Mouse (Mus musculus): Measurements from ENCODE around the gene Gm4450. TPM values are rescaled to one million over a fixed set of nuclear protein-coding genes. Genes with fewer than 3 reads are reported as not detected.
"Not testable (repeated sequence)": the region's sequence is repeated elsewhere in the genome, so short reads cannot be mapped to it uniquely, and the experiment has no call there.

Gm4450 gene
- polyA plus RNA-seq, 1 experiment from 2014 or later: not detected

DNA sequence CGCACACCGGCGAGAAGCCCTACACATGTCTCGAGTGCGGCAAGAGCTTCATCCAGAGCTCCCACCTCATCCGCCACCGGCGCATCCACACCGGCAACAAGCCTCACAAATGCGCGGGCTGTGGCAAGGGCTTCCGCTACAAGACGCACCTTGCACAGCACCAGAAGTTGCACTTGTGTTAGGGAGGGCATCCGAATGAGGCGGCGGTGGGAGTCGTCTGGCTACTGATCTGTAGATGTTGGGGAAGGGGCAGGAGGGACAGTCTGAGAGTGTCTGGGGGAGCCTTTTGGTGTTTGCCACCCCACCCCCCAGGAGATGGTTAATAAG, 28.5 kb downstream of the Gm4450 start:
- Histone ChIP-seq H3K36me3 (ENCODE audit: inconsistent target) (no peaks in the 10 kb centered on the region), H3K79me2 (ENCODE audit: inconsistent target) (no peaks in the 10 kb centered on the region), H3K4me3 (ENCODE audit: inconsistent target) (no peak overlapping the region), H3K27ac (no peak overlapping the region)
- WGBS (ENCODE audit: missing documents): 3% methylated on average over 17 of the region's 17 CpGs

DNA sequence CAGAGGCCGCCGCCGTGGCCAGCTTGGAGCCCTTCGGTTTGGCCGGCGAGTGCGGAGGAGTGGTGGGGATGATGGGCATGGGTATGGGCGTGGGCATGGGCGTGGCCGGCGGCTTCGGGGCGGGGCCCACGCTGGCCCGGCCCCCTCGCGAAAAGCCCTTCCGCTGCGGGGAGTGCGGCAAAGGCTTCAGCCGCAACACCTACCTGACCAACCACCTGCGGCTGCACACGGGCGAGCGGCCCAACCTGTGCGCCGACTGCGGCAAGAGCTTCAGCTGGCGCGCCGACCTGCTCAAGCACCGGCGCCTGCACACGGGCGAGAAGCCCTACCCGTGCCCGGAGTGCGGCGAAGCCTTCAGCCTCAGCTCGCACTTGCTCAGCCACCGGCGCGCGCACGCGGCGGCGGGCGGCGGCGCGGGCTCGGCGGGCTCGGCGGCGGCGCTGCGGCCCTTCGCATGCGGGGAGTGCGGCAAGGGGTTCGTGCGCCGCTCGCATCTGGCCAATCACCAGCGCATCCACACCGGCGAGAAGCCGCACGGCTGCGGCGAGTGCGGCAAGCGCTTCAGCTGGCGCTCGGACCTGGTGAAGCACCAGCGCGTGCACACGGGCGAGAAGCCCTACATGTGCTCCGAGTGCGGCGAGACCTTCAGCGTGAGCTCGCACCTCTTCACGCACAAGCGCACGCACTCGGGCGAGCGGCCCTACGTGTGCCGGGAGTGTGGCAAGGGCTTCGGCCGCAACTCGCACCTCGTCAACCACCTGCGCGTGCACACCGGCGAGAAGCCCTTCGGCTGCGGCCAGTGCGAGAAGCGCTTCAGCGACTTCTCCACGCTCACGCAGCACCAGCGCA, 29.1 kb downstream of the Gm4450 start:
- under 1% methylated on average over 89 of the region's 110 CpGs for WGBS (ENCODE audit: missing documents)
- Histone ChIP-seq H3K27ac (no peak overlapping the region), H3K79me2 (ENCODE audit: inconsistent target) (no peaks in the 10 kb centered on the region), H3K4me3 (ENCODE audit: inconsistent target) (no peak overlapping the region), H3K36me3 (ENCODE audit: inconsistent target) (no peaks in the 10 kb centered on the region)

DNA sequence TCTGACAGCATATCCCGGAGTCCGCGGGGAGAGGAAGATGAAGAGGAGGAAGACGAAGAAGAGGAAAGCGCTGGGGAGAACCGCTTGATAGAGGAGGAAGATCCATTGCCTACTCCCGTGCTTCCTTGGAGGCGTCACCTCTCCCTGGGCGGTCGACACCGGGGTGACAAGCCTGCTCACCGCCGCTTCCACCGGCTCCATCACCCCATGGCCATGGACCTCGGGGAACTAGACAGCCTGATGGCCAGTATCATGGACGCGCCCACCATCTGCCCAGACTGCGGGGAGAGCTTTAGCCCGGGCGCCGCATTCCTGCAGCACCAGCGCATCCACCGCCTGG, 29.7 kb downstream of the Gm4450 start:
- Histone ChIP-seq H3K36me3 (ENCODE audit: inconsistent target) (no peaks in the 10 kb centered on the region), H3K4me3 (ENCODE audit: inconsistent target) (no peak overlapping the region), H3K79me2 (ENCODE audit: inconsistent target) (no peaks in the 10 kb centered on the region), H3K27ac (no peak overlapping the region)
- under 1% methylated on average over 21 of the region's 23 CpGs for WGBS (ENCODE audit: missing documents)

DNA sequence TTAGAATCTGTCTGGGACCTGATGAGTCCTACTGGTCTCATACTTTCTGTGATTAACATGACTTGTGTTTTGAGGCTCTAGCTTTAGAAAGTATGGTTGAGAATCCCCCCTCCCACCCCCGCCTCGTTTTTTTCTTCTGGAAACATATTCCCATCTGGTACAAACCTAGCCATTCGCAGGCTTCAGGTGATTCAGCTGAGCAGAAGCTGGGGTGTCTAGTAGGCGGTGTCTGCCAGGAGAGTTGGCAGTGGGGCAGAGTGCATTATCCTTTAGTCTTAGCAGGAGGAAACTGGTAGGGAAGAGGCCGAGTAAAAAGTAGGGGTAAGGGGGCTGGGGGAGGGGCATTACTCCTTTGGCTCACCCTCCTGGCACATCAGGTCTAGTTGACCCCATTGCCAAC, 30.2 kb downstream of the Gm4450 start:
- H3K4me3 ChIP-seq (ENCODE audit: inconsistent target): no peak overlapping the region
- H3K36me3 ChIP-seq (ENCODE audit: inconsistent target): no peaks in the 10 kb centered on the region
- no peaks in the 10 kb centered on the region for H3K79me2 ChIP-seq (ENCODE audit: inconsistent target)
- no peak overlapping the region for H3K27ac ChIP-seq
- WGBS (ENCODE audit: missing documents): 62% methylated on average over 5 of the region's 5 CpGs

DNA sequence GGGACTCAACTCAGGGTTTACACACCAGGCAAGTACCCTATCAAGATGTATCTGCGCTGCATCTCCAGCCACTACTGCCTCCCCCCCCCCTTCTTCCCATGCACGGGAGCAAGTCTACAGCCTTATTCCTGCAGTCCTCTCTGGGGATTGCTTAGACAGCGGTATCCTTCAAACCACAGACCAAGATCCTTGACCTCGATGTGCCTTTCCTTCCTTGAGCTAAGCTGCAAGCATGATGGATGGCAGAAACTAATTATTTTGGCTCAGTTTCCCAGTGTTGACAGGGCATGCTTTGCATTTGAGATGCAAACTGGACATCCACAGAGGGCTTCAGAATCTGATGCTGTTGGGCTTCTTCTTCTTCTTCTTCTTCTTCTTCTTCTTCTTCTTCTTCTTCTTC, 34.0 kb downstream of the Gm4450 start:
- Histone ChIP-seq H3K27ac (no peak overlapping the region), H3K36me3 (ENCODE audit: inconsistent target) (no peaks in the 10 kb centered on the region), H3K4me3 (ENCODE audit: inconsistent target) (no peak overlapping the region), H3K79me2 (ENCODE audit: inconsistent target) (no peaks in the 10 kb centered on the region)
- 59% methylated on average over 4 of the region's 4 CpGs for WGBS (ENCODE audit: missing documents)

DNA sequence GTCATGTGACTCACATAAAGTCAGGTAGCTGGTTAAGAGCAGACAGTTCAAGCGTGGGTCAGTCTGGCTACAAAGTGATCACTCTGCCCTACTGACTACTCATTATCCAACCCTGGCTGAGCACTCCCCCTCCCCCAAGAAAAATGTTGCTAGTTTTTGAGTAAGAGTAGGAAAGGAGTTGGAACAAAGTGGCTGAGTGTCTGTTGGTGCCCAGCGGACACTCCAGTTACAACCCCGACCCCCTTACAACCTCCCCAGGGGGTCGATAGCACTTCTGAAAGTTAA, 37.2 kb downstream of the Gm4450 start:
- no peak overlapping the region for H3K27ac ChIP-seq
- WGBS (ENCODE audit: missing documents): 94% methylated on average over 4 of the region's 4 CpGs
- no peaks in the 10 kb centered on the region for H3K36me3 ChIP-seq (ENCODE audit: inconsistent target)
- H3K79me2 ChIP-seq (ENCODE audit: inconsistent target): no peaks in the 10 kb centered on the region
- H3K4me3 ChIP-seq (ENCODE audit: inconsistent target): no peak overlapping the region

DNA sequence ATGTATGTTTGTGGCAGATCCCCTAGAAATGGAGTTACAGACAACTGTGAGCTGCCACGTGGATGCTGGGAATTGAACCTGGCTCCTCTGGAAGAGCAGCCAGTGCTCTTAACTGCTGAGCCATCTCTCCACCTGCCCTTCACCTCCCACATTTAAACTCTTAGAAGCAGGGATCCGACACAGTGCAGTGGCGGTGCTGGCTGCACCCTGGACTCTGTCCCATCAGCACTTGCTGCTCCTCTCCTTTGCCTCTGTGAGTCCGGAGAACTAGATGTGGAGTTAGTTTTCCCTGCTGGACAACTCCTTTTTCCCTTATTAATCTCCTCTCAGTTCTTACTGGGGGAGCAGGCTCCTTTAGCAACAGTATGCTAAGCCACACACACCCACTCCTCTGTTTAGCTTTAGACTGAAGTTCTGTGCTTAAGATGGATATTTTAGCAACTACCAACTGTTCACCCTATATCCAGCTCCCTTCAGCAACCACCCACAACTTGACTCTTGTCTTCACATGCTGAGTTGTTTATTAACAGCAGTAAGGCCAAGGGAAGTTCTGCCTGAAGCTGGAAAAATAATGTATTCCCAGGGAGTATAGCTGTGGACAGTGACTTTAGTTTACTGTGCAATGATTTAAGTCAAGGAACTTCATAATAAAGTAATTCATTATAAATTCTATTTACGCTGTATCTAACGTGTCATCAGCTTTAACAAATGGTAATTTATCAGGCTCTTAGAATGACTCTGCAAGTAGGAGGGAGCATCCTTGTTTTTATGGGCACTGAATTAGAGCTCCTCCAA, 37.7 kb downstream of the Gm4450 start:
- H3K27ac ChIP-seq: no peak overlapping the region
- no peaks in the 10 kb centered on the region for H3K36me3 ChIP-seq (ENCODE audit: inconsistent target)
- H3K4me3 ChIP-seq (ENCODE audit: inconsistent target): no peak overlapping the region
- no peaks in the 10 kb centered on the region for H3K79me2 ChIP-seq (ENCODE audit: inconsistent target)
- 88% methylated on average over 6 of the region's 6 CpGs for WGBS (ENCODE audit: missing documents)

DNA sequence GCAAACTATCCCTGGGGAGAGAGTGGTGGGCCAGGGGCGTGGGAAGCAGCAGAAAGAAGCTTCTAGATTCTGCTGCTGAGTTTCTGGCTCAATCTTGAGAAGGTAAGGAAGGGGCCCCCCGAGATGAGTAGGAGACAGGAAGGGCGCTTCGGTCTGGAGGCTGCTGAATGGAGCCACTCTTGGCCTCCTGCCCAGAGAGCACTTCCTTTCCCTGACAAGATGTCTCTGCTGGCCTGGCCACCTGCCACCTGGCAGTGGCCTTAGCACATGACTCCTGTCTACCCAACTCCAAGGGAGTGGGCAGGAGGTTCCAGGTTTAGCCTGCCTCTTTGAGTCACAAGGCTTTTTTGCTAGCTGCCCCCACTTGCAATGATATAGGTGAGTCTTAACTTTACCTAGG, 39.6 kb downstream of the Gm4450 start:
- H3K4me3 ChIP-seq (ENCODE audit: inconsistent target): no peak overlapping the region
- 16% methylated on average over 4 of the region's 4 CpGs for WGBS (ENCODE audit: missing documents)
- no peaks in the 10 kb centered on the region for H3K36me3 ChIP-seq (ENCODE audit: inconsistent target)
- H3K79me2 ChIP-seq (ENCODE audit: inconsistent target): no peaks in the 10 kb centered on the region
- H3K27ac ChIP-seq: no peak overlapping the region

DNA sequence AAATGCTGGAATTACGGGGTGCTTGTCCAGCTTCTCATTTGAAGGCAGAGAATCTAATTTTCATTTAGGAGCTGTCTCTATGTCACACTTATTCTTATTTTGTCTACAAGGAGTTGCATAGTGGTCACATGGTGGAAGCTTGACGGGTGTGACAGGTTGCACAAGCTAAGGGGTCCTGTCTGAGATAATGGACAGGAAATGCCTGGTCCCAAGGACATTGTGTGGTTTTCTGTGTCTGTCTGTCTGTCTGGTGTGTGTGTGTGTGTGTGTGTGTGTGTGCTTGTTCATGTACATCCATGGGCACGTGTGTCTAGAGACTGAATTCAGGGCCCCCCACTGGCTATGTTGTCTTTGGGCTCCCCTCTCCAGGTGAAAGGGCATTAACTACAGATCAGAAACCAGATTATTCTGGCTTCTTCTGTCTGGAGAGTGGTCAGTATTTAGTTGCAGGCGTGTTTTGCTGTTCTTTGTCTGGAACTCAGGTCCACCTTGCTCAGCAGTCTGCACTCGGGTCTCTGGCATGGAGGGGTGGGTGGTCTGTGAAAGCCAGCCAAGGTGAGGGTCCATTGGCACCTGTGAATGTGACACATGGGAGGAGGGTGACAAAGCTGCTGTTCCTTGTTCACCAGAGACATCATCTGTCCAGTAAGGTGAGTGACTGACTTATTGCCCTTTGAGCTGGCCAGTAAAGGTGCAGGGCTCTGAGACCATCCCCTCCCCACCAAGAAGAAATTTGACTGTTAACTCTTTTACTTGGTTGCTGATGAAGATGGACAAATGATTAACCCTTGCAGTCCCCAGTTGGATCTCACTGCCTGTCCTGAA, 40.3 kb downstream of the Gm4450 start:
- H3K27ac ChIP-seq: no peak overlapping the region
- no peaks in the 10 kb centered on the region for H3K36me3 ChIP-seq (ENCODE audit: inconsistent target)
- WGBS (ENCODE audit: missing documents): 59% methylated on average over 4 of the region's 5 CpGs
- H3K4me3 ChIP-seq (ENCODE audit: inconsistent target): no peak overlapping the region
- H3K79me2 ChIP-seq (ENCODE audit: inconsistent target): no peaks in the 10 kb centered on the region

DNA sequence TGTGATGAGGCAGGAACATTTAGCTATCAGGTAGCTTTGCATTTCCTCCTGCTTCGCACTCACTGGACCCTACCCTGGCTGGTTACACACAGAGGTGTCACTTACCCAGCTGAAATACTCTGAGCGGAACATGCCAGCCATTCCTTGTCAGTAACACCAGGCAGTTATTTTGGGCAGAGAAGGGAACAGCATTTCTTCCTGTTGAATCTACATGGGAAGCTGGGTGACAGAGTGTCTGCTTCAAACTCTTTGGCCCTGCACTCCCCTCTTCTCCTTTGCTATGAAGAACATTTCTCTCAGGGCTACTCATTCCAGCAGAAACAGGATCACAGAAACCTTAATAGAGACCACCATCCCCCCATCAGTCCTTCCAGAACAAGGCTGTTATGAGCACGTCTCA, 42.6 kb downstream of the Gm4450 start:
- Histone ChIP-seq H3K36me3 (ENCODE audit: inconsistent target) (no peaks in the 10 kb centered on the region), H3K79me2 (ENCODE audit: inconsistent target) (no peaks in the 10 kb centered on the region), H3K27ac (no peak overlapping the region), H3K4me3 (ENCODE audit: inconsistent target) (no peak overlapping the region)
- 73% methylated on average over 3 of the region's 3 CpGs for WGBS (ENCODE audit: missing documents)

DNA sequence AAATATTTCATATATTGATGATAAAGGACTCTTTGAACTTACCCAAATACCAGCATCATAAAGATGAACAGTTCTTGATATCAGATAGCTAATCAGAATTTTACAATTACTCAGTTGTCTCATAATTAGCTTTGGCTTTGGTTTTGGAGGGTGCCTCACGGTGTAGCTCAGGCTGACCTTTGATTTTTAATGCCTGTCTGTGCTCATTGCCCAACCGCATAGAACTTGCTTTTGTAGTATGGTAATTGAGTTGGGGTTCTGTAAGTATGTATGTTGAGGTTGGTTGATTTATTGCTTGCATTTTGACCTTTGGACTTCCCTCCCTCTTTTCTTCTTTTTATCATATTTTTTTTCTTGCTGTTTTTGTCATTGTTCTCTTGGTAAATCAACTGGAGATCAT, 43.2 kb downstream of the Gm4450 start:
- Histone ChIP-seq H3K4me3 (ENCODE audit: inconsistent target) (no peak overlapping the region), H3K79me2 (ENCODE audit: inconsistent target) (no peaks in the 10 kb centered on the region), H3K27ac (no peak overlapping the region), H3K36me3 (ENCODE audit: inconsistent target) (no peaks in the 10 kb centered on the region)
- 61% methylated on average over 2 of the region's 2 CpGs for WGBS (ENCODE audit: missing documents)

DNA sequence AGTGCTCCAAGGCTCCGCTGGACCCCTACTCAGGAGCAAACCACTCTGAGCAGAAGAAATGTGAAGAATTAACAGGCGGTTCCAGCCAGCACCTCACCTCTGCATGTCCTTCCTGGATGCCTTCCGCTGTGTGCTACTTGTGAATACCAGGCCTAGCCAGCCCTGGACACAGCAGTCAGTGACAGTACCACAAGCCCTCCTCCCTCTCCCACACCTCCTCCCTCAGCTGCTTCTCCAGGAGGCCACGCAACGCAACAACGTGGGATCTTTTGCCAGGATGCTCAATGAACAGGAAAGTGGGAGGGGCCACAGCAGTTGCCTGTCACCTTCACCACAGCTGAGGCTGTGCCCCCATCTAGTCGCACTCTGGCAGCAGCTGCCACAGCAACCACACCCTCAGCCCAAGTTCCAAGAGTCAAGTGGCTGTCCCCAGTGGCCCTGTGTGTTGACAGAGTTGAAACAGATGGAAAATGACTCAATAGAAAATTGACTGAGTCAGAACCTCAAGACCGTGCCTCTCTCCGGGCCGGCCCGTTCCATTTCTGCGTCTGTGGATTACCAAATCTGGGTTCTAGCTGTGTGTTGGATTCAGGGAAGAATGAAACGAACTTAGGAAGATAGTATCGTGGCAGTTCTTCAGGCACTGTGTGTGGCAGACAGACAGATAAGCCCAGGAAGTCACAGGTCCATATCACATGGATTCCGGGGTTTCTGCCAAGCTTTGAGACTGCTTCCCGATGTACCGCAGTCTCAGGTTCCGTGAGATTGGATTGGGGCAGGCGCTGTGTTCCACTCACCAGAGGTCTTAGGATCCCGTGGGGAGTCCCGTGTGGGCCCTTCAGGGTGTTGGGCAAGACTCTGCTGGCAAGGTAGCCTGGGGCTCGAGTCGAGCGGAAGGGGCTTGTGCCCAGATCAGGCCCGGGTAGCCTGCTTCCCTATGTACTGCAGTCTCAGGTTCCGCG, 46.0 kb downstream of the Gm4450 start:
- not testable (repeated sequence) for H3K27ac ChIP-seq; H3K36me3 ChIP-seq (ENCODE audit: inconsistent target); H3K79me2 ChIP-seq (ENCODE audit: inconsistent target); H3K4me3 ChIP-seq (ENCODE audit: inconsistent target)
- 96% methylated on average over 8 of the region's 27 CpGs for WGBS (ENCODE audit: missing documents)

DNA sequence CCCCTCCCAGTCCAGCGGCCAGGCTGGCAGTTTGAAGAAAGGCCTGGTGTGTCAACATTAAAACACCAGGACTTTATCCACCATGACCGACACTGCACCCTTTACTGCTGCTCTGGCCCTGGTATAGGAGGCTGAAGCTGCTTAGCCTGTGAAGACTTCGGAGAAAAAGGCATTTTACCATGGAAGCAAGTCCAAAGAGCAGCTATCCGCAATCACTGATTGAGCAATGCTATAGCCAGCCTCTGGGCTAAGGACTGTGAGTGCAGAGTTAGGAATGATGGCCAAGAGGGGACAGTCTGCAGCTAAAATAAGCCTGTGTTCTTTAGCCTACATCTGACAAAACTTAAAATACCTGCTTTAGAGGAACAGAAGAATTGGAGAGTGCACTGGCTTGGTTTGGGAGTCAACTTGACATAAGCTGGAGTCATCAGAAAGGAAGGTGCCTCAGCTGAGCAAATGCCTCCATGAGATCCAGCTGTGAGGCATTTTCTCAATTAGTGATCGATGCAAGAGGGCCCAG, 49.6 kb downstream of the Gm4450 start:
- not testable (repeated sequence) for H3K36me3 ChIP-seq (ENCODE audit: inconsistent target); H3K27ac ChIP-seq; H3K79me2 ChIP-seq (ENCODE audit: inconsistent target); H3K4me3 ChIP-seq (ENCODE audit: inconsistent target)
- WGBS (ENCODE audit: missing documents): 81% methylated on average over 5 of the region's 5 CpGs

DNA sequence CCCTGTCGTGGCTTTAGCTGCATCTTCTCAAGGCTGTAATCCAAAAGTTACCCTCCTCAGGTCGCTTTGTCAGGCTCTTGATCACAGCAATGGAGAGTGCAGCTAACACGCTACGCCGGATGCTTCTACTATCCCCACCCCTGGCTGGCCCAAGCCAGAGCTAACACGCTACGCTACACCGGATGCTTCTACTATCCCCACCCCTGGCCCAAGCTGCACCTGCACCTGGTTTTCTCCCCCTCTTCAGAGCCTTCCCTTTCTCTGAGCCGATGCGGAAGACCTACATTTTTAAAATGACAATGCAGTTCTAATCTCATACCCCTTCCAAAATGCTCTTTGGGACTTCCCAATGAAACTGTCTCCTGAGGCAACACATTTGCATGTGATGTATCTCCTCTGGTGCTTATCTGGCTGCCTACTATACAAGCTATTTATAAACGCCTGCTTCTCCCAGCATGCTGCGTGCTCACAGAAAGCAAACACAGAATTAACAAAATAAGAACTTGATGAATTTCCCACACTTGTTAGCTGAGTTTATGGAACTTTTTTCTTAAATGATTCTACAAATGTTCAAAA, 50.3 kb downstream of the Gm4450 start:
- H3K27ac ChIP-seq; H3K4me3 ChIP-seq (ENCODE audit: inconsistent target); H3K36me3 ChIP-seq (ENCODE audit: inconsistent target); H3K79me2 ChIP-seq (ENCODE audit: inconsistent target): not testable (repeated sequence)
- 49% methylated on average over 12 of the region's 12 CpGs for WGBS (ENCODE audit: missing documents)

All from macrophage (primary cell).